Mouse (Mus musculus) olfactory bulb, adult 2 months (tissue): ENCODE measurements around the gene Gm20696. TPM values are rescaled to one million over a fixed set of nuclear protein-coding genes. Genes with fewer than 3 reads are reported as not detected.

Experiments
- H3K27ac ChIP-seq: fragments of 200-500 bp; 2 replicates; pipeline ENCODE4 v1.5.1; 2012; ENCODE audit warnings: low read depth, low read length; ENCODE audit not compliant: insufficient read depth
- H3K4me1 ChIP-seq: fragments of 200-500 bp; 2 replicates; pipeline ENCODE4 v1.6.1; 2012; ENCODE audit warnings: low read length; ENCODE audit not compliant: control insufficient read depth, insufficient read depth
- H3K4me3 ChIP-seq: fragments of 200-500 bp; 2 replicates; pipeline ENCODE4 v1.5.1; 2012; ENCODE audit warnings: mild to moderate bottlenecking, low read depth, low read length, moderate library complexity; ENCODE audit not compliant: insufficient read depth
- CTCF ChIP-seq: fragments of 200-500 bp; IDR thresholded peaks from 2 replicates; pipeline ENCODE4 v1.5.1; 2012; ENCODE audit warnings: low read depth, mild to moderate bottlenecking, low read length, moderate library complexity; ENCODE audit not compliant: insufficient read depth
- POLR2A ChIP-seq: fragments of 200-500 bp; IDR thresholded peaks from 2 replicates; pipeline ENCODE4 v1.6.1; 2012; ENCODE audit warnings: mild to moderate bottlenecking, low read depth, low read length, moderate library complexity; ENCODE audit not compliant: insufficient read depth
- WGBS: fragments of 180-500 bp; shearing (Covaris S2); methylation state at CpG from one replicate; pipeline ENCODE4 v1.1.7; 2018; 5-methylcytosine and 5-hydroxymethylcytosine counted together
- polyA plus RNA-seq: library from polyadenylated mRNA; stranded (reverse); fragments of >200 nt; gene quantifications from 2 replicates; pipeline ENCODE4 v1.2.4, GENCODE M21; 2012; ENCODE audit warnings: low replicate concordance; ENCODE audit not compliant: missing spikeins, insufficient read depth, insufficient read length

Gm20696 gene
- polyA plus RNA-seq, 1 experiment: not detected

GRCm38 (mm10) chr6:99372016-99372415 lies 294.6 kb downstream of the Gm20696 start:
- Histone ChIP-seq H3K4me3 (no peak overlapping the region), H3K27ac (no peak overlapping the region), H3K4me1 (peaks cover 4% of the 10 kb centered on the region; the same call in 1 of the 2 replicates)
- WGBS: 91% methylated on average over 6 of the region's 6 CpGs
- TF ChIP-seq POLR2A: no peak

- peaks cover 4% of the 10 kb centered on the region; the same call in 1 of the 2 replicates for H3K4me1 ChIP-seq
- H3K4me3 ChIP-seq: no peak overlapping the region
- no peak overlapping the region for H3K27ac ChIP-seq
- WGBS: 78% methylated on average over 2 of the region's 2 CpGs
- TF ChIP-seq POLR2A: no peak
- no peak for TF ChIP-seq CTCF
These were observed 296.7 kb downstream of the Gm20696 start for GRCm38 (mm10) chr6:99369931-99370330.

GRCm38 (mm10) chr6:99369156-99369555 lies 297.4 kb downstream of the Gm20696 start:
- TF ChIP-seq POLR2A (no peak), CTCF (no peak)
- H3K27ac ChIP-seq: no peak overlapping the region
- WGBS: 92% methylated on average over 3 of the region's 3 CpGs
- H3K4me1 ChIP-seq: peaks cover 4% of the 10 kb centered on the region; the same call in 1 of the 2 replicates
- H3K4me3 ChIP-seq: no peak overlapping the region

- H3K27ac ChIP-seq: no peak overlapping the region
- TF ChIP-seq CTCF: no peak
- TF ChIP-seq POLR2A: no peak
- H3K4me3 ChIP-seq: no peak overlapping the region
- WGBS: 94% methylated on average over 4 of the region's 4 CpGs
- peaks cover 4% of the 10 kb centered on the region; the same call in 1 of the 2 replicates for H3K4me1 ChIP-seq
These were observed 298.4 kb downstream of the Gm20696 start for GRCm38 (mm10) chr6:99368118-99368753.

GRCm38 (mm10) chr6:99364545-99364944 lies 302.1 kb downstream of the Gm20696 start:
- no peak overlapping the region for H3K27ac ChIP-seq
- no peak overlapping the region for H3K4me3 ChIP-seq
- H3K4me1 ChIP-seq: peaks cover 1% of the 10 kb centered on the region; the same call in 1 of the 2 replicates
- TF ChIP-seq POLR2A (no peak), CTCF (no peak)
- 57% methylated on average over 6 of the region's 6 CpGs for WGBS

GRCm38 (mm10) chr6:99360581-99360980 lies 306.0 kb downstream of the Gm20696 start:
- 93% methylated on average over 4 of the region's 4 CpGs for WGBS
- no peak overlapping the region for H3K27ac ChIP-seq
- no peak overlapping the region for H3K4me3 ChIP-seq
- TF ChIP-seq CTCF (no peak), POLR2A (no peak)
- no peaks in the 10 kb centered on the region for H3K4me1 ChIP-seq

- no peaks in the 10 kb centered on the region for H3K4me1 ChIP-seq
- TF ChIP-seq CTCF: no peak
- no peak for TF ChIP-seq POLR2A
- H3K4me3 ChIP-seq: no peak overlapping the region
- no peak overlapping the region for H3K27ac ChIP-seq
- WGBS: 85% methylated on average over 6 of the region's 6 CpGs
These were observed 306.7 kb downstream of the Gm20696 start for GRCm38 (mm10) chr6:99359765-99360499.

- 90% methylated on average over 9 of the region's 9 CpGs for WGBS
- Histone ChIP-seq H3K4me3 (no peak overlapping the region), H3K27ac (no peak overlapping the region), H3K4me1 (no peaks in the 10 kb centered on the region)
- no peak for TF ChIP-seq CTCF
- TF ChIP-seq POLR2A: no peak
These were observed 307.4 kb downstream of the Gm20696 start for GRCm38 (mm10) chr6:99359036-99359698.

GRCm38 (mm10) chr6:99357931-99358330 lies 308.7 kb downstream of the Gm20696 start:
- 94% methylated on average over 2 of the region's 2 CpGs for WGBS

More at GRCm38 (mm10) chr6:99357931-99358330, 308.7 kb downstream of the Gm20696 start:
- TF ChIP-seq POLR2A (no peak), CTCF (no peak)
- H3K4me3 ChIP-seq: no peak overlapping the region
- no peaks in the 10 kb centered on the region for H3K4me1 ChIP-seq
- no peak overlapping the region for H3K27ac ChIP-seq
